Mouse (Mus musculus) cerebellum, adult (tissue): Measurements from ENCODE around the gene 1110051M20Rik.

ENCODE experiments used
- ATAC-seq: cut with Nextera tagmentation; 2 replicates; pipeline ENCODE4 v1.9.2; 2017; ENCODE audit warnings: mild to moderate bottlenecking, moderate library complexity, mixed read lengths; ENCODE audit not compliant: insufficient number of reproducible peaks, low FRiP score, low TSS enrichment

The 1110051M20Rik gene

GRCm38 (mm10) chr2:91314184-91314583, 130.3 kb downstream of the 1110051M20Rik start:
- no peak for ATAC-seq

GRCm38 (mm10) chr2:91312578-91313311, 131.8 kb downstream of the 1110051M20Rik start:
- ATAC-seq = no peak

GRCm38 (mm10) chr2:91309546-91309945, 135.0 kb downstream of the 1110051M20Rik start:
- no peak for ATAC-seq

GRCm38 (mm10) chr2:91308680-91309079, 135.8 kb downstream of the 1110051M20Rik start:
- no peak for ATAC-seq

GRCm38 (mm10) chr2:91306589-91306988, 137.9 kb downstream of the 1110051M20Rik start:
- ATAC-seq = no peak

- ATAC-seq = no peak
These were observed 138.6 kb downstream of the 1110051M20Rik start for GRCm38 (mm10) chr2:91305926-91306325.

- ATAC-seq = no peak
These were observed 141.7 kb downstream of the 1110051M20Rik start for GRCm38 (mm10) chr2:91302845-91303244.

GRCm38 (mm10) chr2:91301836-91302235, 142.7 kb downstream of the 1110051M20Rik start:
- ATAC-seq = no peak

- no peak for ATAC-seq
These were observed 143.7 kb downstream of the 1110051M20Rik start for GRCm38 (mm10) chr2:91300784-91301183.

GRCm38 (mm10) chr2:91299156-91299555, 145.3 kb downstream of the 1110051M20Rik start:
- no peak for ATAC-seq

GRCm38 (mm10) chr2:91295895-91296294, 148.6 kb downstream of the 1110051M20Rik start:
- ATAC-seq = no peak

- ATAC-seq = no peak
These were observed 150.3 kb downstream of the 1110051M20Rik start for GRCm38 (mm10) chr2:91294226-91294625.

GRCm38 (mm10) chr2:91291197-91292007, 153.1 kb downstream of the 1110051M20Rik start:
- ATAC-seq = no peak

GRCm38 (mm10) chr2:91287563-91287962, 156.9 kb downstream of the 1110051M20Rik start:
- ATAC-seq = no peak

- ATAC-seq = no peak
These were observed 158.5 kb downstream of the 1110051M20Rik start for GRCm38 (mm10) chr2:91285885-91286505.

GRCm38 (mm10) chr2:91284375-91285199, 159.9 kb downstream of the 1110051M20Rik start:
- peak; percentile 59; the same call in 1 of the 2 replicates for ATAC-seq

GRCm38 (mm10) chr2:91283972-91284371, 160.5 kb downstream of the 1110051M20Rik start:
- ATAC-seq = no peak

- no peak for ATAC-seq
These were observed 163.1 kb downstream of the 1110051M20Rik start for GRCm38 (mm10) chr2:91281366-91281765.

- no peak for ATAC-seq
These were observed 165.1 kb downstream of the 1110051M20Rik start for GRCm38 (mm10) chr2:91279372-91279755.

- ATAC-seq = 0 out of 2 replicates have a peak, but pooled peaks have one; percentile 49
These were observed 165.6 kb downstream of the 1110051M20Rik start for GRCm38 (mm10) chr2:91278749-91279371.
